Mouse (Mus musculus): ENCODE measurements at regions not wholly inside any gene's neighbourhood (a gene's known extent, or its start where the extent isn't known, plus 50 kb on each side); places are given as distances from the start of the nearest gene placed in this dataset. TPM values are rescaled to one million over a fixed set of nuclear protein-coding genes. Genes with fewer than 3 reads are reported as not detected.

Small RNA genes lying in the stretch of these regions (microRNA-seq; reads per million reads assigned to microRNA genes)
- gene Gm25255 (not detected), gene Gm25871 (not detected)
